Mouse (Mus musculus): ENCODE data around the gene Zscan10. TPM values are rescaled to one million over a fixed set of nuclear protein-coding genes. Genes with fewer than 3 reads are reported as not detected.

Zscan10 gene
- polyA plus RNA-seq, 1 experiment from 2014 or later, result 0.22 TPM

DNA sequence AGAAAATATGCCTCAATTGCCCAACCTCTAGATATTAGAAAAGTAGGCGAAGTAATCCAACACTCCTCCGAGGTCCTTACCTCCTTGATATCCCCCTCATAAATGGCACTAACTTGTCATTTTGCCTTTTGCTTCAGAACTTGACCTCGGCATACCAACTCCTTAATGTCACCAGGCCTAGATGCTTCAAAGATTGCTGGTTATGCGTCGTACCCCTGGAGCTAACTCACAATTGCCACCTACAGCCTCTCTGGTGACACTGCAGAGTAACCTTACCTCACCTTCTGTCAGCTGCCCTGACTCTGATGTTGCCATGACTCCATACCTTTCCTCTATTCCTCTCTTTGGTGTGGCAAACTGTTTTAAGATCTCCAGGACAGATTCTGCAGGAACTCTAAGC, 33.9 kb upstream of the Zscan10 start:
- ATAC-seq (ENCODE audit: low FRiP score), result no peak
- no peaks in the 10 kb centered on the region for H3K36me3 ChIP-seq
- no peak overlapping the region for H3K4me3 ChIP-seq
- no peaks in the 10 kb centered on the region for H3K27me3 ChIP-seq
- WGBS, result 52% methylated on average over 5 of the region's 5 CpGs
- H3K27ac ChIP-seq, result no peak overlapping the region
- H3K4me2 ChIP-seq, result no peak overlapping the region
- H3K4me1 ChIP-seq (replicated peaks), result peaks cover 18% of the 10 kb centered on the region
- H3K9me3 ChIP-seq, result no peaks in the 10 kb centered on the region
- H3K9ac ChIP-seq, result no peak overlapping the region

GRCm38 (mm10) chr17:23568370-23568769, 32.3 kb upstream of the Zscan10 start:
- no peak for ATAC-seq (ENCODE audit: low FRiP score)
- WGBS, result 27% methylated on average over 5 of the region's 5 CpGs
- no peaks in the 10 kb centered on the region for H3K27me3 ChIP-seq

DNA sequence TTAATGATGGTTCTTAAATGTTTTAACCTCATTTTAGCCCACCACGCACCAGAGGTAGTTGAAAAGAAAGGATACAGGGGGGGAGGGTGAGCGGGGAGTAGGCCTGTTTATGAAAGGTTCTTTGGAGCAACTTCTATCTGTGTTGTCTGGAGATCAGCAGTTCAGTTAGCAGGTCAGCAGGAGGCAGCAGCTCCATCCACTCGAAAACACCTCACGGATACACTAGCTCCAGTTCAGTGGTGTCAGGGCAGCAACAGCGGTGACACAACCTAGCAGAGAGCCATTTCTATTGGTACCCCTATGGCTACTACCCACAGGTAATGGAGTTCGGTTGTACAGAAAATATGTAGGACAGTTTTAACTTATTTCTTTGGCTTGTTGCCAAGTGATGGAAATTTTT, 30.6 kb upstream of the Zscan10 start:
- ATAC-seq (ENCODE audit: low FRiP score), result peak; percentile 55
- H3K4me2 ChIP-seq, result no peak overlapping the region
- peaks cover 6% of the 10 kb centered on the region for H3K4me1 ChIP-seq (replicated peaks)
- H3K4me3 ChIP-seq, result no peak overlapping the region
- no peaks in the 10 kb centered on the region for H3K27me3 ChIP-seq
- H3K9ac ChIP-seq, result no peak overlapping the region
- peaks cover 31% of the 10 kb centered on the region for H3K36me3 ChIP-seq
- WGBS, result 50% methylated on average over 6 of the region's 6 CpGs
- no peak overlapping the region for H3K27ac ChIP-seq
- H3K9me3 ChIP-seq, result no peaks in the 10 kb centered on the region

More at GRCm38 (mm10) chr17:23568370-23568769, 32.3 kb upstream of the Zscan10 start:
- Histone ChIP-seq H3K27ac (no peak overlapping the region), H3K4me1 (replicated peaks) (peaks cover 12% of the 10 kb centered on the region), H3K4me2 (no peak overlapping the region), H3K9me3 (no peaks in the 10 kb centered on the region), H3K9ac (no peak overlapping the region), H3K36me3 (peaks cover 14% of the 10 kb centered on the region), H3K4me3 (no peak overlapping the region)

- Histone ChIP-seq H3K4me1 (replicated peaks) (no peaks in the 10 kb centered on the region), H3K27me3 (no peaks in the 10 kb centered on the region), H3K27ac (no peak overlapping the region), H3K4me3 (no peak overlapping the region), H3K4me2 (no peak overlapping the region), H3K36me3 (peaks cover 41% of the 10 kb centered on the region), H3K9me3 (peaks cover 2% of the 10 kb centered on the region; the same call in 1 of the 2 replicates), H3K9ac (no peak overlapping the region)
- 32% methylated on average over 5 of the region's 5 CpGs for WGBS
- ATAC-seq (ENCODE audit: low FRiP score), result no peak
These were observed 29.6 kb upstream of the Zscan10 start for GRCm38 (mm10) chr17:23571084-23571483.

DNA sequence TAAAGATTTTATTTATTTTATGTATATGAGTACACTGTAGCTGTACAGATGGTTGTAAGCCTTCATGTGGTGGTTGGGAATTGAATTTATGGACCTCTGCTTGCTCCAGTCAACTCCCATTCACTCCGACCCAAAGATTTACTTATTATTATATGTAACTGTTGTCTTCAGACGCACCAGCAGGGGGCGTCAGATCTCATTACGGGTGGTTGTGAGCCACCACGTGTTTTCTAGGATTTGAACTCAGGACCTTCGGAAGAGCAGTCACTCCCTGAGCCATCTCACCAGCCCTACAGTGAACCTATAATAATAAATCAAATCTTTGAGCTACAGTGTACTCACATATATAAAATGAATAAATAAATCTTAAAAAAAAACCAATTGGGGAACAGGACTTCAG, 28.6 kb upstream of the Zscan10 start:
- no peak overlapping the region for H3K4me2 ChIP-seq
- ATAC-seq (ENCODE audit: low FRiP score), result no peak
- H3K27ac ChIP-seq, result no peak overlapping the region
- no peak overlapping the region for H3K9ac ChIP-seq
- H3K9me3 ChIP-seq, result peaks cover 5% of the 10 kb centered on the region; the same call in 1 of the 2 replicates
- peaks cover 51% of the 10 kb centered on the region for H3K36me3 ChIP-seq
- no peak overlapping the region for H3K4me3 ChIP-seq
- no peaks in the 10 kb centered on the region for H3K4me1 ChIP-seq (replicated peaks)
- WGBS, result 80% methylated on average over 6 of the region's 6 CpGs
- H3K27me3 ChIP-seq, result no peaks in the 10 kb centered on the region

DNA sequence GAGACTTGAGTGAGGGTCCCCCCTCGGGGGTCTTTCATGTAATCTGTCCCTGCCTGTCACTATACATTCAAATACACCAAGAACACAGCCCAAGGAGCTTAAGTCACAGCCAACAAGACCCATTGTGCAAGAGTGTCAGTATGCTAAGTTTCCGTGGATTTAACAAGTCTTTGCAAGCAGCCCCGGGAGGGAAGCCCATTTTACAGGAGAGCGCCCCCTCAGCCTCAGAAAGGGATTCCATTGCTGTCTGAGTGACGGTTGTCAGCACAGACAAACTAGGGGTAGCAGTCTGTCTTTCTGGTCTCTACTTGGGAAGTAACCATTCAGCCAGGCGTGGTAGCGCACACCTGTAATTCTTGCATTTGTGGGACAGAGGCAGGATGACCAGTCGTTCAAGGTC, 26.5 kb upstream of the Zscan10 start:
- Histone ChIP-seq H3K27me3 (no peaks in the 10 kb centered on the region), H3K4me3 (no peak overlapping the region), H3K9ac (no peak overlapping the region), H3K4me1 (replicated peaks) (no peaks in the 10 kb centered on the region), H3K36me3 (peaks cover 68% of the 10 kb centered on the region), H3K4me2 (no peak overlapping the region), H3K27ac (no peak overlapping the region), H3K9me3 (peaks cover 5% of the 10 kb centered on the region; the same call in 1 of the 2 replicates)
- WGBS, result 95% methylated on average over 8 of the region's 8 CpGs
- no peak for ATAC-seq (ENCODE audit: low FRiP score)

GRCm38 (mm10) chr17:23575951-23576552, 24.6 kb upstream of the Zscan10 start:
- H3K4me1 ChIP-seq (replicated peaks), result no peaks in the 10 kb centered on the region
- H3K36me3 ChIP-seq, result peaks cover 87% of the 10 kb centered on the region
- H3K27me3 ChIP-seq, result no peaks in the 10 kb centered on the region
- H3K9me3 ChIP-seq, result peaks cover 5% of the 10 kb centered on the region; the same call in 1 of the 2 replicates
- H3K9ac ChIP-seq, result no peak overlapping the region
- no peak overlapping the region for H3K4me3 ChIP-seq
- peak; percentile 21; the same call in 1 of the 2 replicates for ATAC-seq (ENCODE audit: low FRiP score)
- no peak overlapping the region for H3K4me2 ChIP-seq
- H3K27ac ChIP-seq, result no peak overlapping the region
- 94% methylated on average over 38 of the region's 38 CpGs for WGBS

GRCm38 (mm10) chr17:23584786-23585185, 15.9 kb upstream of the Zscan10 start:
- Histone ChIP-seq H3K9me3 (no peaks in the 10 kb centered on the region), H3K9ac (peak overlapping the region; percentile 93), H3K36me3 (peaks cover 19% of the 10 kb centered on the region), H3K4me3 (peak overlapping the region; percentile 79), H3K4me2 (peak overlapping the region; percentile 86), H3K4me1 (replicated peaks) (peaks cover 28% of the 10 kb centered on the region), H3K27me3 (no peaks in the 10 kb centered on the region), H3K27ac (no peak overlapping the region)
- 88% methylated on average over 8 of the region's 8 CpGs for whole genome bisulfite sequencing
- no peak for ATAC-seq (ENCODE audit: low FRiP score)

GRCm38 (mm10) chr17:23585721-23586491, 14.8 kb upstream of the Zscan10 start:
- ATAC-seq (ENCODE audit: low FRiP score), result peak; percentile 91
- H3K27ac ChIP-seq, result peak overlapping the region; percentile 76
- under 1% methylated on average over 22 of the region's 22 CpGs for WGBS
- no peaks in the 10 kb centered on the region for H3K27me3 ChIP-seq
- peak overlapping the region; percentile 86 for H3K4me2 ChIP-seq
- H3K36me3 ChIP-seq, result peaks cover 8% of the 10 kb centered on the region
- peak overlapping the region; percentile 79 for H3K4me3 ChIP-seq
- no peaks in the 10 kb centered on the region for H3K9me3 ChIP-seq
- peak overlapping the region; percentile 93 for H3K9ac ChIP-seq
- peaks cover 28% of the 10 kb centered on the region for H3K4me1 ChIP-seq (replicated peaks)

DNA sequence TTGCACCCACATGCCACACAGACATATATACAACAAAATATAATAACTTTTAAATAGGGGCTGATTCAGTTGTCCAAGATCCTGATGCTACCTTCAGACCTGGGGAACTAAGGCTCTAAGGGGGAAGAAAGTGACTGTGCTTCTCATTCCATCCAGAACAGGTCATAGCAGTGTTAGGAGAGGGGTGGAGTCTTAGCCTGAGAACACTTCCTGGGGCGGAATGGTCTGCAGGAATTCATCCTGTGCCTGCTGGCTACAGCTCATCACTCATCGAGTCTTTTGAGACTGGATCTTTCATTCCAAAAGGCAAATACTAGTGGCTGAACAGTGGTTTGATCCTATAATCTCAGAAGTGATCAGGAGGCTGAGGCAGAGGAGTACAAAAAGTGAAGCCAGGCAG, 13.4 kb upstream of the Zscan10 start:
- 78% methylated on average over 2 of the region's 2 CpGs for WGBS
- H3K4me1 ChIP-seq (replicated peaks), result peaks cover 28% of the 10 kb centered on the region
- H3K4me2 ChIP-seq, result no peak overlapping the region
- no peak overlapping the region for H3K27ac ChIP-seq
- no peaks in the 10 kb centered on the region for H3K27me3 ChIP-seq
- no peak for ATAC-seq (ENCODE audit: low FRiP score)
- H3K9ac ChIP-seq, result no peak overlapping the region
- no peak overlapping the region for H3K4me3 ChIP-seq
- H3K9me3 ChIP-seq, result no peaks in the 10 kb centered on the region
- H3K36me3 ChIP-seq, result no peaks in the 10 kb centered on the region

- Histone ChIP-seq H3K4me1 (replicated peaks) (peaks cover 5% of the 10 kb centered on the region), H3K4me2 (peak overlapping the region; percentile 75), H3K9me3 (no peaks in the 10 kb centered on the region), H3K27me3 (no peaks in the 10 kb centered on the region), H3K36me3 (no peaks in the 10 kb centered on the region), H3K27ac (peak overlapping the region; percentile 82), H3K4me3 (peak overlapping the region; percentile 45), H3K9ac (peak overlapping the region; percentile 73)
- ATAC-seq (ENCODE audit: low FRiP score), result peak; percentile 99
- 6% methylated on average over 34 of the region's 34 CpGs for WGBS
These were observed 8.3 kb upstream of the Zscan10 start for GRCm38 (mm10) chr17:23592208-23592925.

- H3K27me3 ChIP-seq, result no peaks in the 10 kb centered on the region
- H3K4me3 ChIP-seq, result peak overlapping the region; percentile 45
- no peaks in the 10 kb centered on the region for H3K9me3 ChIP-seq
- H3K4me1 ChIP-seq (replicated peaks), result peaks cover 5% of the 10 kb centered on the region
- ATAC-seq (ENCODE audit: low FRiP score), result peak; percentile 77
- peak overlapping the region; percentile 73 for H3K9ac ChIP-seq
- peak overlapping the region; percentile 75 for H3K4me2 ChIP-seq
- H3K27ac ChIP-seq, result peak overlapping the region; percentile 82
- H3K36me3 ChIP-seq, result no peaks in the 10 kb centered on the region
- 14% methylated on average over 13 of the region's 13 CpGs for WGBS
These were observed 7.7 kb upstream of the Zscan10 start for GRCm38 (mm10) chr17:23592926-23593300.

Measured in hindbrain, embryonic 13.5 days (tissue).